Mouse (Mus musculus) cerebellum, adult 2 months (tissue): Measurements from ENCODE around the gene Vps4b. TPM values are rescaled to one million over a fixed set of nuclear protein-coding genes. Genes with fewer than 3 reads are reported as not detected.

ENCODE experiments used
- DNase-seq, 2 experiments: peaks; one replicate each; pipeline ENCODE4 v3.0.0; 2021
- H3K27ac ChIP-seq: fragments of 200-500 bp; 2 replicates; pipeline ENCODE4 v1.5.1; 2012; ENCODE audit warnings: low read length, control low read depth, inconsistent platforms; ENCODE audit not compliant: insufficient read depth
- H3K27me3 ChIP-seq: fragments of 200-500 bp; 2 replicates; pipeline ENCODE4 v1.6.1; 2012; ENCODE audit warnings: inconsistent platforms, mild to moderate bottlenecking, low read length, moderate library complexity; ENCODE audit not compliant: control insufficient read depth, insufficient read depth
- H3K4me1 ChIP-seq: fragments of 200-500 bp; 2 replicates; pipeline ENCODE4 v1.6.1; 2011; ENCODE audit warnings: low read length; ENCODE audit not compliant: control insufficient read depth, insufficient read depth
- H3K4me3 ChIP-seq: fragments of 200-500 bp; replicated peaks from 2 replicates; pipeline ENCODE3; 2011; ENCODE audit warnings: mild to moderate bottlenecking, low read depth, low read length, control low read depth; ENCODE audit not compliant: insufficient read depth
- CTCF ChIP-seq: fragments of 200-500 bp; IDR thresholded peaks from 2 replicates; pipeline ENCODE4 v1.5.1; 2011; ENCODE audit warnings: low read depth, mild to moderate bottlenecking, control low read depth, low read length, moderate library complexity, borderline replicate concordance; ENCODE audit not compliant: insufficient read depth
- POLR2A ChIP-seq: fragments of 200-500 bp; IDR thresholded peaks from 2 replicates; pipeline ENCODE4 v1.6.1; 2011; ENCODE audit warnings: low read length, control low read depth, borderline replicate concordance; ENCODE audit not compliant: insufficient read depth
- WGBS: fragments of 180-500 bp; shearing (Covaris S2); methylation state at CpG from one replicate; pipeline ENCODE4 v1.1.7; 2018; 5-methylcytosine and 5-hydroxymethylcytosine counted together
- polyA plus RNA-seq: library from polyadenylated mRNA; depleted of rRNA; stranded (reverse); fragments of >200 nt; gene quantifications from 2 replicates; pipeline ENCODE4 v1.2.3, GENCODE M21; 2012; rRNA removed

Gene Vps4b
- polyA plus RNA-seq, 1 experiment: 26.5 TPM

GRCm38 (mm10) chr1:106717071-106717601 is 79.4 kb downstream of the Vps4b start:
- Histone ChIP-seq H3K27me3 (no peaks in the 10 kb centered on the region), H3K4me3 (no peak overlapping the region), H3K4me1 (peaks cover 2% of the 10 kb centered on the region; the same call in 1 of the 2 replicates), H3K27ac (no peak overlapping the region)
- WGBS: 23% methylated on average over 7 of the region's 7 CpGs
- DNase-seq: peak; percentile 53 to 67
- TF ChIP-seq CTCF (peak; percentile 71), POLR2A (no peak)

- no peak overlapping the region for H3K27ac ChIP-seq
- H3K27me3 ChIP-seq: no peaks in the 10 kb centered on the region
- TF ChIP-seq POLR2A (no peak), CTCF (no peak)
- H3K4me1 ChIP-seq: peaks cover 5% of the 10 kb centered on the region; the same call in 1 of the 2 replicates
- WGBS: 90% methylated on average over 3 of the region's 3 CpGs
- DNase-seq: no peak
- no peak overlapping the region for H3K4me3 ChIP-seq
Observed at GRCm38 (mm10) chr1:106716141-106716540, 80.4 kb downstream of the Vps4b start.

- Histone ChIP-seq H3K4me3 (no peak overlapping the region), H3K27ac (no peak overlapping the region), H3K4me1 (peaks cover 5% of the 10 kb centered on the region; the same call in 1 of the 2 replicates), H3K27me3 (no peaks in the 10 kb centered on the region)
- DNase-seq: no peak
- 91% methylated on average over 13 of the region's 13 CpGs for WGBS
- TF ChIP-seq POLR2A (no peak), CTCF (no peak)
Observed at GRCm38 (mm10) chr1:106715111-106716083, 81.1 kb downstream of the Vps4b start.

GRCm38 (mm10) chr1:106714530-106714981 is 82.0 kb downstream of the Vps4b start:
- TF ChIP-seq POLR2A: no peak
- no peak for TF ChIP-seq CTCF
- Histone ChIP-seq H3K27me3 (no peaks in the 10 kb centered on the region), H3K27ac (peak overlapping the region; percentile 67; the same call in 1 of the 2 replicates), H3K4me1 (peaks cover 5% of the 10 kb centered on the region; the same call in 1 of the 2 replicates), H3K4me3 (peak overlapping the region; percentile 48)
- 5% methylated on average over 21 of the region's 21 CpGs for WGBS
- DNase-seq: no peak

Other genes starting within 250 kb of the Vps4b start
- gene Bcl2, start 82.5 kb downstream of the Vps4b start, polyA plus RNA-seq: 3.9 and 4.6 TPM in 2 replicates
- gene Kdsr, start 37.0 kb downstream of the Vps4b start, polyA plus RNA-seq: 18.7 and 20.5 TPM in 2 replicates
- gene Serpinb5, start 64.4 kb upstream of the Vps4b start, polyA plus RNA-seq: 0.13 and 0.20 TPM in 2 replicates
- not detected in 2 replicates for gene Serpinb12, start 137.7 kb upstream of the Vps4b start, polyA plus RNA-seq
- not detected in 2 replicates for gene Serpinb13, start 184.3 kb upstream of the Vps4b start, polyA plus RNA-seq